In the genomic region with DNA sequence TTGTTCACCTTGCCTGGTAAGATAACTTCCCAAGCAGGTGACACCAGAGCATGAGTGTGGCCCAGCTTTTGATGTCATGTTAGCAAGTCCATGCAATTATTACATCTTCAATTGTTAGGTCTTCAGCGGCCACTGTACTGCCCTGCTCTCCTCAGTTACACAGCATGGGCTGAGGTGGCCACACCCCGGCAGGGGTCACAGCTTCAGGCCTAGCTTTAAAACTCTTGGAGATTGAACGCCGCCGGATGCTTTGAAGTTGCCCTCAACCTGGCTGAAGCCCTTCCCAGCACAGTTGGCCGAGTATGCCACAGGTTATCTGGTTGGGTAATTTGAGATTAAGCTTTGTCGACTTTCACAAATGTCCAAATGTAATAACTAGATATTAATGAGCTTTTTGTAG, we compare ENCODE assay signal across 8 mouse cellular contexts. TPM values are rescaled to one million over a fixed set of nuclear protein-coding genes. Genes with fewer than 3 reads are reported as not detected.
DNase-seq lines count a peak whose midpoint lies in the region; ATAC-seq and TF ChIP-seq lines count a peak whose summit lies in the region.

No protein-coding gene starts in this region.

- no peaks in the 10 kb centered on the region for H3K27me3 ChIP-seq in CH12.LX (replicated peaks)
- H3K27me3 ChIP-seq in embryonic facial prominence, embryonic 11.5 days (ENCODE audit: control insufficient read depth, insufficient read depth, low read length), result no peaks in the 10 kb centered on the region
- no peaks in the 10 kb centered on the region for H3K27me3 ChIP-seq in kidney, embryonic 14.5 days (ENCODE audit: control insufficient read depth, insufficient read depth, low read length)
- no peaks in the 10 kb centered on the region for H3K27me3 ChIP-seq in midbrain, embryonic 14.5 days (ENCODE audit: control insufficient read depth, insufficient read depth, low read length)

- 40% methylated on average over 7 of the region's 7 CpGs for WGBS in embryonic facial prominence, embryonic 11.5 days
- WGBS in kidney, embryonic 14.5 days, result 12% methylated on average over 7 of the region's 7 CpGs
- 42% methylated on average over 7 of the region's 7 CpGs for WGBS in midbrain, embryonic 14.5 days

- peaks cover 19 to 45% of the 10 kb centered on the region in 2 experiments for H3K36me3 ChIP-seq in CH12.LX (replicated peaks in 1 of 2; ENCODE audit: control insufficient read depth in 1 of 2, insufficient read depth in 1 of 2, low read length in 1 of 2)
- H3K36me3 ChIP-seq in embryonic facial prominence, embryonic 11.5 days (replicated peaks; ENCODE audit: control insufficient read depth, insufficient read depth, low read depth, low read length), result no peaks in the 10 kb centered on the region
- H3K36me3 ChIP-seq in kidney, embryonic 14.5 days (ENCODE audit: control insufficient read depth, insufficient read depth, low read length), result peaks cover 17% of the 10 kb centered on the region; the same call in 1 of the 2 replicates
- H3K36me3 ChIP-seq in midbrain, embryonic 14.5 days (ENCODE audit: control insufficient read depth, insufficient read depth, low read length), result peaks cover 13% of the 10 kb centered on the region

- in situ Hi-C loops in CH12.LX (cut with MboI; ENCODE audit: low pct_ligation_motif_present, low pct_unique_long_range_greater_than_20kb, low sequenced_read_pairs), result loop anchor here (5.0 kb wide), 1 partner anchor 55 kb away; no protein-coding TSS in a partner anchor

- DNase-seq in gastrocnemius, adult 2 months, result no peak
- DNase-seq in gastrocnemius, postnatal 14 days, result no peak
- peak; percentile 12 for DNase-seq in CH12.LX (ENCODE audit: extremely low read depth)
- no peak for DNase-seq in embryonic facial prominence, embryonic 11.5 days (ENCODE audit: low spot score)
- DNase-seq in midbrain, embryonic 14.5 days, result peak; percentile 2
- DNase-seq in right cerebral cortex, postnatal 36 days (ENCODE audit: low spot score in 2 of 2), result no peak
- no peak for DNase-seq in frontal cortex, postnatal 10 days (ENCODE audit: low spot score in 2 of 2)

- H3K27ac ChIP-seq in gastrocnemius, adult 2 months, result peak overlapping the region; percentile 90; the same call in 1 of the 2 replicates
- no peak overlapping the region for H3K27ac ChIP-seq in CH12.LX (ENCODE audit: insufficient read depth, low read depth)
- H3K27ac ChIP-seq in embryonic facial prominence, embryonic 11.5 days (replicated peaks; ENCODE audit: low read depth, low read length), result no peak overlapping the region
- H3K27ac ChIP-seq in kidney, embryonic 14.5 days (ENCODE audit: low read depth, low read length), result no peak overlapping the region
- H3K27ac ChIP-seq in midbrain, embryonic 14.5 days (replicated peaks; ENCODE audit: low read depth, low read length), result no peak overlapping the region

- dilution Hi-C loops in CH12.LX (cut with MboI; ENCODE audit: extremely low pct_ligation_motif_present, extremely low pct_unique_long_range_greater_than_20kb, low sequenced_read_pairs), result no loop called here

- H3K4me3 ChIP-seq in gastrocnemius, adult 2 months, result peak overlapping the region; percentile 82
- peak overlapping the region; percentile 92 to 99 (median 93) for H3K4me3 ChIP-seq in CH12.LX (replicated peaks in 1 of 3; ENCODE audit: low read depth in 2 of 3, low read length in 2 of 3, poor library complexity in 1 of 3)
- H3K4me3 ChIP-seq in embryonic facial prominence, embryonic 11.5 days (ENCODE audit: low read depth, low read length), result peak overlapping the region; percentile 89
- peak overlapping the region; percentile 83 for H3K4me3 ChIP-seq in kidney, embryonic 14.5 days (ENCODE audit: low read length)
- H3K4me3 ChIP-seq in midbrain, embryonic 14.5 days (replicated peaks; ENCODE audit: low read depth, low read length), result peak overlapping the region; percentile 80

- intact Hi-C loops in gastrocnemius, adult 2 months (cut with DNase I), result loop anchor here (5.0 kb wide), 1 partner anchor 55 kb away; no protein-coding TSS in a partner anchor
- intact Hi-C loops in gastrocnemius, postnatal 14 days (cut with DNase I; ENCODE audit: low total_unique reads), result loop anchor here (5.0 kb wide), 1 partner anchor 60 kb away; no protein-coding TSS in a partner anchor

- H3K9ac ChIP-seq in CH12.LX (ENCODE audit: insufficient read depth, low read depth), result peak overlapping the region; percentile 95
- no peak overlapping the region for H3K9ac ChIP-seq in embryonic facial prominence, embryonic 11.5 days (replicated peaks; ENCODE audit: low read length)
- H3K9ac ChIP-seq in kidney, embryonic 14.5 days (ENCODE audit: low read depth, low read length), result peak overlapping the region; percentile 80
- peak overlapping the region; percentile 85 for H3K9ac ChIP-seq in midbrain, embryonic 14.5 days (replicated peaks; ENCODE audit: low read length)

- peak overlapping the region; percentile 76 for H3K4me2 ChIP-seq in CH12.LX (ENCODE audit: insufficient read depth, low read depth, poor library complexity, severe bottlenecking)
- H3K4me2 ChIP-seq in embryonic facial prominence, embryonic 11.5 days (ENCODE audit: low read depth, low read length), result peak overlapping the region; percentile 76
- peak overlapping the region; percentile 81 for H3K4me2 ChIP-seq in kidney, embryonic 14.5 days (replicated peaks; ENCODE audit: low read depth, low read length)
- H3K4me2 ChIP-seq in midbrain, embryonic 14.5 days (ENCODE audit: low read length), result peak overlapping the region; percentile 81

- TF ChIP-seq RAD21 in CH12.LX (IDR thresholded peaks at IDR 0.05; ENCODE audit: low read depth, low read length), result no peak

- ATAC-seq in embryonic facial prominence, embryonic 11.5 days (replicated peaks; ENCODE audit: insufficient number of reproducible peaks, low FRiP score, low TSS enrichment, low read depth), result no peak
- ATAC-seq in kidney, embryonic 14.5 days (ENCODE audit: low FRiP score, low TSS enrichment), result 0 out of 2 replicates have a peak, but pooled peaks have one; percentile 17
- no peak for ATAC-seq in midbrain, embryonic 14.5 days (ENCODE audit: low FRiP score, low TSS enrichment)

- peaks cover 22% of the 10 kb centered on the region for H3K79me2 ChIP-seq in CH12.LX (replicated peaks; ENCODE audit: control insufficient read depth, extremely low read depth, insufficient read depth, poor library complexity, severe bottlenecking)

- no peak for TF ChIP-seq POLR2A in CH12.LX (IDR thresholded peaks at IDR 0.05; ENCODE audit: low read depth, low read length)

- no peak for TF ChIP-seq CTCF in gastrocnemius, adult 2 months (IDR thresholded peaks at IDR 0.05)
- no peak for TF ChIP-seq CTCF in CH12.LX (conservative IDR thresholded peaks at IDR 0.05 in 1 of 2, IDR thresholded peaks at IDR 0.05 in 1 of 2; ENCODE audit: low read depth in 2 of 2, low read length in 2 of 2)

- no peaks in the 10 kb centered on the region for H3K9me3 ChIP-seq in CH12.LX (replicated peaks; ENCODE audit: low read length)
- no peaks in the 10 kb centered on the region for H3K9me3 ChIP-seq in embryonic facial prominence, embryonic 11.5 days (replicated peaks; ENCODE audit: control insufficient read depth, low read length)
- no peaks in the 10 kb centered on the region for H3K9me3 ChIP-seq in kidney, embryonic 14.5 days (ENCODE audit: control insufficient read depth, low read length)
- no peaks in the 10 kb centered on the region for H3K9me3 ChIP-seq in midbrain, embryonic 14.5 days (ENCODE audit: control insufficient read depth, low read length)

- H3K4me1 ChIP-seq in CH12.LX (ENCODE audit: control insufficient read depth in 1 of 2, insufficient read depth in 2 of 2), result peaks cover 3 to 30% of the 10 kb centered on the region in 2 experiments; a peak in 3 of 4 replicates
- peaks cover 2% of the 10 kb centered on the region; the same call in 1 of the 2 replicates for H3K4me1 ChIP-seq in embryonic facial prominence, embryonic 11.5 days (ENCODE audit: control insufficient read depth, insufficient read depth, low read length)
- peaks cover 9% of the 10 kb centered on the region; the same call in 1 of the 2 replicates for H3K4me1 ChIP-seq in kidney, embryonic 14.5 days (ENCODE audit: control insufficient read depth, insufficient read depth, low read length)
- H3K4me1 ChIP-seq in midbrain, embryonic 14.5 days (ENCODE audit: control insufficient read depth, insufficient read depth, low read length), result peaks cover 15% of the 10 kb centered on the region

- TF ChIP-seq EP300 in CH12.LX (IDR thresholded peaks at IDR 0.05; ENCODE audit: low read length), result no peak

RNA-seq across cellular contexts. Expression of a gene that starts 1.1 kb away (rescaled TPM):
- total RNA-seq in gastrocnemius, adult 2 months (2021), result 10 to 100 TPM; 11.0 to 16.2 TPM
- total RNA-seq in gastrocnemius, postnatal 14 days (2021), result 10 to 100 TPM; 14.2 to 15.8 TPM
- total RNA-seq in CH12.LX (2012; rRNA removed), result 29.7 and 31.8 TPM in 2 replicates
- total RNA-seq in CH12.LX (2014; rRNA removed), result 105 and 109 TPM in 2 replicates
- 34.5 and 44.9 TPM in 2 replicates for polyA plus RNA-seq in CH12.LX (2012; ENCODE audit: insufficient read length, low read depth)
- 23.7 and 32.3 TPM in 2 replicates for polyA plus RNA-seq in embryonic facial prominence, embryonic 11.5 days (2014; fragmentation: Nextera tagmentation; extraction: Ambion mirVana)
- 16.4 and 18.9 TPM in 2 replicates for polyA plus RNA-seq in kidney, embryonic 14.5 days (2014; fragmentation: Nextera tagmentation; extraction: Ambion mirVana)
- polyA plus RNA-seq in midbrain, embryonic 14.5 days (2014; fragmentation: Nextera tagmentation; extraction: Ambion mirVana), result 11.1 and 12.0 TPM in 2 replicates

RNA-seq across cellular contexts. Expression of a gene that starts 31.6 kb away (rescaled TPM):
- total RNA-seq in gastrocnemius, adult 2 months (2021), result 1 to 10 TPM; 1.3 TPM
- 1 to 10 TPM; 1.1 to 1.5 TPM for total RNA-seq in gastrocnemius, postnatal 14 days (2021)
- total RNA-seq in CH12.LX (2012; rRNA removed) (22.1 and 24.7 TPM in 2 replicates), CH12.LX (2014; rRNA removed) (24.9 and 26.9 TPM in 2 replicates)
- polyA plus RNA-seq in CH12.LX (2012; ENCODE audit: insufficient read length, low read depth), result 24.6 and 25.1 TPM in 2 replicates
- polyA plus RNA-seq in embryonic facial prominence, embryonic 11.5 days (2014; fragmentation: Nextera tagmentation; extraction: Ambion mirVana), result 25.0 and 25.7 TPM in 2 replicates
- 15.5 and 21.4 TPM in 2 replicates for polyA plus RNA-seq in kidney, embryonic 14.5 days (2014; fragmentation: Nextera tagmentation; extraction: Ambion mirVana)
- 4.6 and 7.1 TPM in 2 replicates for polyA plus RNA-seq in midbrain, embryonic 14.5 days (2014; fragmentation: Nextera tagmentation; extraction: Ambion mirVana)

RNA-seq across cellular contexts. Expression of a gene that starts 31.7 kb away (rescaled TPM):
- total RNA-seq in gastrocnemius, adult 2 months (2021), result 1 to 10 TPM; 5.5 to 7.4 TPM
- 1 to 10 TPM; 6.2 to 7.5 TPM for total RNA-seq in gastrocnemius, postnatal 14 days (2021)
- total RNA-seq in CH12.LX (2012; rRNA removed) (35.1 and 53.0 TPM in 2 replicates), CH12.LX (2014; rRNA removed) (77.6 and 84.5 TPM in 2 replicates)
- 89.9 and 92.5 TPM in 2 replicates for polyA plus RNA-seq in CH12.LX (2012; ENCODE audit: insufficient read length, low read depth)
- polyA plus RNA-seq in embryonic facial prominence, embryonic 11.5 days (2014; fragmentation: Nextera tagmentation; extraction: Ambion mirVana), result 41.4 and 43.7 TPM in 2 replicates
- 37.1 and 37.2 TPM in 2 replicates for polyA plus RNA-seq in kidney, embryonic 14.5 days (2014; fragmentation: Nextera tagmentation; extraction: Ambion mirVana)
- 23.5 and 25.0 TPM in 2 replicates for polyA plus RNA-seq in midbrain, embryonic 14.5 days (2014; fragmentation: Nextera tagmentation; extraction: Ambion mirVana)

RNA-seq across cellular contexts. Expression of a gene that starts 33.1 kb away (rescaled TPM):
- total RNA-seq in gastrocnemius, adult 2 months (2021), result not detected
- not detected for total RNA-seq in gastrocnemius, postnatal 14 days (2021)
- total RNA-seq in CH12.LX (2012; rRNA removed), result not detected in 2 replicates
- total RNA-seq in CH12.LX (2014; rRNA removed), result not detected in 2 replicates
- 0.08 TPM in 1 of 2 replicates, not detected in the other for polyA plus RNA-seq in CH12.LX (2012; ENCODE audit: insufficient read length, low read depth)
- 0.33 and 0.34 TPM in 2 replicates for polyA plus RNA-seq in embryonic facial prominence, embryonic 11.5 days (2014; fragmentation: Nextera tagmentation; extraction: Ambion mirVana)
- polyA plus RNA-seq in kidney, embryonic 14.5 days (2014; fragmentation: Nextera tagmentation; extraction: Ambion mirVana), result 0.47 and 0.55 TPM in 2 replicates
- polyA plus RNA-seq in midbrain, embryonic 14.5 days (2014; fragmentation: Nextera tagmentation; extraction: Ambion mirVana), result 0.09 and 0.14 TPM in 2 replicates

Comparison
In these comparisons a context has a peak if more than half of its experiments do, and no peak if none do; other contexts are left out.
1. DNase-seq: peak in CH12.LX (single experiment) and midbrain, embryonic 14.5 days (single experiment); none in gastrocnemius, adult 2 months (single experiment), gastrocnemius, postnatal 14 days (single experiment), embryonic facial prominence, embryonic 11.5 days (single experiment), right cerebral cortex, postnatal 36 days (0 of 2) and frontal cortex, postnatal 10 days (0 of 2).
2. Peak in every context shown above with its lines, with median percentiles within 50 percentile points of each other: H3K4me3 ChIP-seq and H3K4me2 ChIP-seq.